In genomic region chr19:24173608-24174523, GRCm38 (mm10) we compare ENCODE assay signal across 8 mouse cellular contexts. TPM values are rescaled to one million over a fixed set of nuclear protein-coding genes. Genes with fewer than 3 reads are reported as not detected.
DNase-seq lines count a peak whose midpoint lies in the region; ATAC-seq lines count a peak whose summit lies in the region.

No protein-coding gene starts in this region.

- ATAC-seq in hindbrain, embryonic 16.5 days: peak; percentile 94

- H3K9ac ChIP-seq in hindbrain, embryonic 16.5 days (ENCODE audit: low read depth, low read length): peak overlapping the region; percentile 79

- peak overlapping the region; percentile 74 for H3K4me2 ChIP-seq in hindbrain, embryonic 16.5 days (ENCODE audit: low read length)

- peak overlapping the region; percentile 79 for H3K4me3 ChIP-seq in hindbrain, embryonic 16.5 days (ENCODE audit: low read length)

- H3K4me1 ChIP-seq in hindbrain, embryonic 16.5 days (ENCODE audit: control insufficient read depth, insufficient read depth, low read depth, low read length): peaks cover 4% of the 10 kb centered on the region

- no peaks in the 10 kb centered on the region for H3K27me3 ChIP-seq in hindbrain, embryonic 16.5 days (replicated peaks; ENCODE audit: control insufficient read depth, insufficient read depth, low read length)

- H3K36me3 ChIP-seq in hindbrain, embryonic 16.5 days (ENCODE audit: control insufficient read depth, insufficient read depth, low read length): no peaks in the 10 kb centered on the region

- 0% methylated on average over 85 of the region's 103 CpGs for WGBS in hindbrain, embryonic 16.5 days

- H3K27ac ChIP-seq in hindbrain, embryonic 16.5 days (ENCODE audit: low read depth, low read length): peak overlapping the region; percentile 85

- no peaks in the 10 kb centered on the region for H3K9me3 ChIP-seq in hindbrain, embryonic 16.5 days (ENCODE audit: control insufficient read depth, low read length)

- peak; percentile 67 for DNase-seq in R1 (ENCODE audit: low read depth, low spot score)
- peak; percentile 87 to 93 for DNase-seq in cerebellum, postnatal 14 days
- DNase-seq in gastrocnemius, adult 18-20 months (ENCODE audit: low spot score): peak; percentile 94
- peak; percentile 86 to 90 for DNase-seq in left cerebral cortex, adult 18-20 months (ENCODE audit: low spot score in 2 of 2)
- peak; percentile 94 to 97 for DNase-seq in lung, postnatal 4 days
- DNase-seq in retina, postnatal 7 days (ENCODE audit: low read depth, low spot score): peak; percentile 93
- DNase-seq in urinary bladder, adult 18-20 months (ENCODE audit: low spot score in 2 of 2): peak; percentile 90 to 93

RNA-seq across cellular contexts. Expression of gene Tjp2, which starts 51.0 kb away (rescaled TPM):
- 1 to 10 TPM; 2.9 to 5.2 TPM for total RNA-seq in gastrocnemius, adult 18-20 months (2021)
- 10.1 and 12.6 TPM in 2 replicates for polyA plus RNA-seq in hindbrain, embryonic 16.5 days (2015; fragmentation: Nextera tagmentation; extraction: Ambion mirVana)
- 10 to 100 TPM; 16.9 to 22.2 TPM for total RNA-seq in left cerebral cortex, adult 18-20 months (2021)

Comparison
In these comparisons a context has a peak if more than half of its experiments do, and no peak if none do; other contexts are left out.
1. Peak in every context shown above with its lines: DNase-seq, ATAC-seq, H3K4me3 ChIP-seq and H3K27ac ChIP-seq.